ENCODE assay signal across 9 mouse cellular contexts in the genomic region with DNA sequence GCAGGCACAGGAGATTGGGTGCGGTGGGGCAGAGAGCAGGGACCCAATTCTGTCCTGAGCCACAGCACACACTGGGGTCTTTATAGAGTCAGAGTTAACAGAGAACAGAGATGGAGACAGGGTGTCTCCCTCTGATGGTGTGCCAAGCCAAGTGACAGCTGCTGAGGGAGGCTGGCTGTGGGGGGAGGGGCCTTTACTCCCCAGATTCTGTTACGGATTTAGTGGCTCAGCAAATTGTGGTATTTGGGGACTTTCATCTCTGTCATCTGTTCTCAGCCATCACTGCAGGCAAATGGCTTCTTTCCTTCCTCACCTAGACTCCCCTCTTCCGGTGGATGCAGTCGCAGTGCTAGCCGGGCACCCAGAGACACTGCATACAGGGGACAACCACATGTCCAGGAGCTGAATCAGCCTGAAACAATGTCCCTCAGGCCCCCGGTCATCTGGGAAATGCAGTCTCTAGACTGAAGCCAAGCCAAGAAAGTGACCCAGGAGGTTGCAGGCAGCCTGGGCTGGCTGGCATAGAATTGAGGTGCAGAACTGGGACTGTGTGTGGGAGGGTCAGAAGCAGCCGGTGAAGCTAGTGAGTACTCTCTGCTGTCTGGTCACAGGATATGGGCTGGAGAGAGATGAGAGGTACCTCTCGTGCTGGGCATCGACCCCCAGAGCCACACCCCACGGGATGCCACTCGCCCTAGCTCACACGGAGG. TPM values are rescaled to one million over a fixed set of nuclear protein-coding genes. Genes with fewer than 3 reads are reported as not detected.
DNase-seq lines count a peak whose midpoint lies in the region; ATAC-seq and TF ChIP-seq lines count a peak whose summit lies in the region.
"Had no signal": no experiment of that assay in that cellular context is flagged by ENCODE, and none has a peak within 500 bp of the region (broad histone marks: within the 10 kb centered on the region; RNA-seq: fewer than 3 reads in every experiment).

No protein-coding gene starts in this region.

- H3K27me3 ChIP-seq in forebrain, embryonic 12.5 days = peaks cover 15% of the 10 kb centered on the region; the same call in 1 of the 2 replicates
- H3K27me3 ChIP-seq in limb, embryonic 13.5 days = no peaks in the 10 kb centered on the region
- H3K27me3 ChIP-seq in heart, embryonic 11.5 days (ENCODE audit: control insufficient read depth, insufficient read depth, low read length) = no peaks in the 10 kb centered on the region
- H3K27me3 ChIP-seq: heart, embryonic 15.5 days had no signal

- no peak overlapping the region for H3K4me2 ChIP-seq in forebrain, embryonic 12.5 days
- no peak overlapping the region; the same call in 1 of the 2 replicates for H3K4me2 ChIP-seq in limb, embryonic 13.5 days (replicated peaks)
- no peak overlapping the region for H3K4me2 ChIP-seq in heart, embryonic 11.5 days
- H3K4me2 ChIP-seq: heart, embryonic 15.5 days had no signal

- ATAC-seq in forebrain, embryonic 12.5 days (ENCODE audit: low FRiP score) = 0 out of 2 replicates have a peak, but pooled peaks have one; percentile 39
- 0 out of 2 replicates have a peak, but pooled peaks have one; percentile 48 for ATAC-seq in limb, embryonic 13.5 days (ENCODE audit: low FRiP score, low read depth)
- ATAC-seq in heart, embryonic 11.5 days (replicated peaks; ENCODE audit: insufficient number of reproducible peaks, low FRiP score, low TSS enrichment) = no peak

- peak overlapping the region; percentile 14 for H3K4me3 ChIP-seq in bone marrow, adult 2 months (replicated peaks; ENCODE audit: control insufficient read depth, low read depth, low read length)
- no peak overlapping the region for H3K4me3 ChIP-seq in forebrain, embryonic 12.5 days (replicated peaks)
- H3K4me3 ChIP-seq in limb, embryonic 13.5 days = no peak overlapping the region
- no peak overlapping the region for H3K4me3 ChIP-seq in heart, embryonic 11.5 days (ENCODE audit: low read depth, low read length)
- H3K4me3 ChIP-seq: heart, embryonic 15.5 days had no signal

- no peaks in the 10 kb centered on the region for H3K9me3 ChIP-seq in forebrain, embryonic 12.5 days
- H3K9me3 ChIP-seq in limb, embryonic 13.5 days = no peaks in the 10 kb centered on the region
- no peaks in the 10 kb centered on the region for H3K9me3 ChIP-seq in heart, embryonic 11.5 days (replicated peaks; ENCODE audit: control insufficient read depth, low read length)
- H3K9me3 ChIP-seq: heart, embryonic 15.5 days had no signal

- no peaks in the 10 kb centered on the region for H3K36me3 ChIP-seq in forebrain, embryonic 12.5 days (replicated peaks)
- no peaks in the 10 kb centered on the region for H3K36me3 ChIP-seq in limb, embryonic 13.5 days
- H3K36me3 ChIP-seq in heart, embryonic 11.5 days (ENCODE audit: control insufficient read depth, insufficient read depth, low read length) = no peaks in the 10 kb centered on the region
- H3K36me3 ChIP-seq: heart, embryonic 15.5 days had no signal

- H3K4me1 ChIP-seq in bone marrow, adult 2 months (ENCODE audit: control insufficient read depth, insufficient read depth, low read length) = peaks cover 10% of the 10 kb centered on the region
- H3K4me1 ChIP-seq in forebrain, embryonic 12.5 days = peaks cover 47% of the 10 kb centered on the region
- H3K4me1 ChIP-seq in limb, embryonic 13.5 days = peaks cover 20% of the 10 kb centered on the region
- H3K4me1 ChIP-seq in heart, embryonic 11.5 days (ENCODE audit: control insufficient read depth, insufficient read depth, low read length) = peaks cover 37% of the 10 kb centered on the region

- no peak for TF ChIP-seq CTCF in bone marrow, adult 2 months (IDR thresholded peaks at IDR 0.05; ENCODE audit: control insufficient read depth, insufficient read depth, low read length)

- 20% methylated on average over 12 of the region's 12 CpGs for WGBS in bone marrow, adult 2 months
- 54% methylated on average over 12 of the region's 12 CpGs for WGBS in forebrain, embryonic 12.5 days
- 42% methylated on average over 12 of the region's 12 CpGs for WGBS in limb, embryonic 13.5 days
- WGBS in heart, embryonic 11.5 days (ENCODE audit: insufficient replicate concordance) = 46% methylated on average over 12 of the region's 12 CpGs

- TF ChIP-seq POLR2A in bone marrow, adult 2 months (IDR thresholded peaks at IDR 0.05; ENCODE audit: borderline replicate concordance, control insufficient read depth, low read depth, low read length) = no peak

- DNase-seq in kidney, postnatal 10 days = peak; percentile 46
- no peak for DNase-seq in kidney, adult 11 months
- DNase-seq in right cerebral cortex, postnatal 25 days = peak; percentile 52
- no peak for DNase-seq in gastrocnemius, adult 18-20 months (ENCODE audit: low spot score)

- no peak overlapping the region for H3K9ac ChIP-seq in forebrain, embryonic 12.5 days
- H3K9ac ChIP-seq in limb, embryonic 13.5 days = 0 out of 2 replicates have a peak overlapping the region, but pooled peaks have one; percentile 1
- H3K9ac ChIP-seq in heart, embryonic 11.5 days (ENCODE audit: low read depth, low read length) = no peak overlapping the region; the same call in 1 of the 2 replicates
- H3K9ac ChIP-seq: heart, embryonic 15.5 days had no signal

- peak overlapping the region; percentile 95 for H3K27ac ChIP-seq in bone marrow, adult 2 months (ENCODE audit: control insufficient read depth, insufficient read depth, low read depth, low read length, poor library complexity)
- peak overlapping the region; percentile 59 for H3K27ac ChIP-seq in forebrain, embryonic 12.5 days
- H3K27ac ChIP-seq in limb, embryonic 13.5 days = peak overlapping the region; percentile 33; the same call in 1 of the 2 replicates
- no peak overlapping the region for H3K27ac ChIP-seq in heart, embryonic 11.5 days (ENCODE audit: low read depth, low read length)
- H3K27ac ChIP-seq: heart, embryonic 15.5 days had no signal

RNA-seq across cellular contexts. Expression of gene Cdk5r1, which starts 12.5 kb away (rescaled TPM):
- 2.4 and 3.2 TPM in 2 replicates for polyA plus RNA-seq in bone marrow, adult 2 months (2011; ENCODE audit: insufficient read depth, insufficient read length, low replicate concordance, missing spikeins)
- 54.0 and 63.9 TPM in 2 replicates for polyA plus RNA-seq in forebrain, embryonic 12.5 days (2016; fragmentation: Nextera tagmentation; extraction: Ambion mirVana)
- polyA plus RNA-seq in limb, embryonic 13.5 days (2015; fragmentation: Nextera tagmentation; extraction: Ambion mirVana) = 3.3 and 3.7 TPM in 2 replicates
- polyA plus RNA-seq in heart, embryonic 11.5 days (2014; fragmentation: Nextera tagmentation; extraction: Ambion mirVana) = 0.51 and 0.74 TPM in 2 replicates
- total RNA-seq in gastrocnemius, adult 18-20 months (2021) = under 1 TPM; 0.25 to 0.59 TPM

Comparison
In these comparisons a context has a peak if more than half of its experiments do, and no peak if none do; other contexts are left out.
1. DNase-seq: peak in kidney, postnatal 10 days (single experiment) and right cerebral cortex, postnatal 25 days (single experiment); none in kidney, adult 11 months (single experiment) and gastrocnemius, adult 18-20 months (single experiment).
2. RNA of gene Cdk5r1, which starts 12.5 kb away (polyA plus RNA-seq): 54.0 to 63.9 TPM in forebrain, embryonic 12.5 days; 3.3 to 3.7 TPM in limb, embryonic 13.5 days, 2.4 to 3.2 TPM in bone marrow, adult 2 months and 0.51 to 0.74 TPM in heart, embryonic 11.5 days; every median in the first group is over 10 times any median in the second.